Mouse (Mus musculus): ENCODE data around the gene Castor2.

GRCm38 (mm10) chr5:134098341-134098902 is 1.1 kb upstream of the Castor2 start:
- TF ChIP-seq GATA1 (IDR thresholded peaks at IDR 0.05; ENCODE audit: low read depth, low read length) (no peak), GABPA (IDR thresholded peaks at IDR 0.05; ENCODE audit: low read depth, low read length) (no peak), TCF12 (IDR thresholded peaks at IDR 0.05; ENCODE audit: low read depth, low read length) (no peak), MAFK (IDR thresholded peaks at IDR 0.05; ENCODE audit: borderline replicate concordance, low read depth, low read length) (no peak), TAL1 (IDR thresholded peaks at IDR 0.05; ENCODE audit: low read length) (no peak), CTCF (IDR thresholded peaks at IDR 0.05 in 2 of 3, conservative IDR thresholded peaks at IDR 0.05 in 1 of 3; ENCODE audit: control insufficient read depth in 1 of 3, insufficient read depth in 1 of 3, low read depth in 2 of 3, low read length in 3 of 3, poor library complexity in 1 of 3, severe bottlenecking in 1 of 3) (no peak), NELFE (IDR thresholded peaks at IDR 0.05; ENCODE audit: low read depth, low read length) (no peak), ZNF384 (IDR thresholded peaks at IDR 0.05; ENCODE audit: low read depth, low read length) (no peak)
